Mouse (Mus musculus) ovary, postnatal 10 days (tissue): ENCODE results near the gene Loxl4.

Experiments
- DNase-seq: peaks from one replicate; pipeline ENCODE4 v3.0.0; 2022; ENCODE audit warnings: low spot score

The Loxl4 gene

GRCm38 (mm10) chr19:42566283-42567019 is 46.2 kb downstream of the Loxl4 start:
- DNase-seq, result no peak

GRCm38 (mm10) chr19:42563726-42564270 is 48.8 kb downstream of the Loxl4 start:
- no peak for DNase-seq

GRCm38 (mm10) chr19:42562981-42563380 is 49.6 kb downstream of the Loxl4 start:
- no peak for DNase-seq

GRCm38 (mm10) chr19:42561991-42562390 is 50.6 kb downstream of the Loxl4 start:
- no peak for DNase-seq

- no peak for DNase-seq
These were observed 53.9 kb downstream of the Loxl4 start for GRCm38 (mm10) chr19:42558701-42559100.
